Mouse (Mus musculus): ENCODE measurements around the gene Rabggtb. TPM values are rescaled to one million over a fixed set of nuclear protein-coding genes. Genes with fewer than 3 reads are reported as not detected.

The Rabggtb gene
- polyA plus RNA-seq, 1 experiment from 2014 or later, result 52.1 TPM

DNA sequence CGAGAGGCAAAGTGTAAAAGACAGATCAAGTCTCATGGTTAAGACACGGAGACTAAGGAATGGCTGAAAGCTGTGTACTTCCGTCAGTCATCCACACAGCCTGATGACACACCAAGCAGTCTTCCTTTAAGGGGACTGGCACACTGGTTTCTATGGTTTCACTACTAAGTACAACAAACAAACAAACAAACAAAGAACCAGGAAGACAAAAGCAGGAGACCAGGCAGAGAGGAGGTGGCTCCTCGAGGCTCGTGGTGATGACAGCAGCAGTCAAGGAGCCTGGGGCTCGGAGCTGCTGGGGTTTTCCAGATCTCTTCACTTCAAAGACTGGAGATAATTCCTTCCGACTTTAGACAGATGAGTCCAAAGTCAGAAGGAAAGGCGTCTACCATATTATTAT lies 27.2 kb upstream of the Rabggtb start:
- 85% methylated on average over 8 of the region's 8 CpGs for WGBS
- H3K9me3 ChIP-seq (ENCODE audit: low read depth, low read length), result no peaks in the 10 kb centered on the region
- no peak overlapping the region for H3K27ac ChIP-seq (ENCODE audit: low read depth)
- ATAC-seq (ENCODE audit: insufficient read depth) (no peak), DNase-seq (no peak)
- H3K9ac ChIP-seq, result no peak overlapping the region
- H3K27me3 ChIP-seq (ENCODE audit: insufficient read depth, low read length), result no peaks in the 10 kb centered on the region
- no peak overlapping the region for H3K4me2 ChIP-seq
- H3K4me1 ChIP-seq (ENCODE audit: insufficient read depth), result peaks cover 5% of the 10 kb centered on the region; the same call in 1 of the 2 replicates
- TF ChIP-seq CTCF (IDR thresholded peaks at IDR 0.05; ENCODE audit: low read depth), result no peak
- no peak overlapping the region for H3K4me3 ChIP-seq (ENCODE audit: low read depth, low read length)
- H3K36me3 ChIP-seq (ENCODE audit: insufficient read depth), result peaks cover 35% of the 10 kb centered on the region

DNA sequence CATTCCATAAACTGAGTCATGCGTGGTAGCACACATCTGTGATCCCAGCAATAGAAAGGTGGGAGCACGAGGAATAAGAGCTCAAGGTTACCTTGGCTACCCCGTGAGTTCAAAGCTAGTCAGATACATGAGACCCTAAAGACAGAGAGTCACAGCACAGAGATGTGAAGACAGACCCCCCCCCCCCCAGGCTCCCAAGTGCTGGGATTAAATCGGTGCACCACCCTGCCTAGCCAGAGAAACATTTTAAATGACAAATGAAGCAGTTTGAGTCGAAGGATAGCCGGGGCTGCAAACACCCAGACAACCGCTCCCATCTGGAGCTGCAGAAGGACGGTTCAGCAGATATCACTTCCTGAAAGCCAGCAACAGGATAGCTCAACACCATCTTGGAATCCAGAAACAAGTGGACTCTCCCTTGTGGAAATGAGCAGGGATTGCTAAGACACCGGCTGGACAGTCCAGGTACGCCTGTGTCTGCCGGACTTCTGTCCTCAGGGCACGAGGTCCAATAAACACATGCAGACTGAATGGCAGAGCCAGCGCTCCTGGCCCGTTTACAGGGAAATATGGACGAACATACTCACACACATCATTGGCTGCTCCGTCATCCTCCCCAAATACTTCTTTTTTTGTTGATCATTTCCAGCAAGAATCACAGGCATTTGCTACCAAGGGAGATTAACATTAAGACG lies 24.5 kb upstream of the Rabggtb start:
- H3K27ac ChIP-seq (ENCODE audit: low read depth), result no peak overlapping the region
- WGBS, result 93% methylated on average over 17 of the region's 17 CpGs

DNA sequence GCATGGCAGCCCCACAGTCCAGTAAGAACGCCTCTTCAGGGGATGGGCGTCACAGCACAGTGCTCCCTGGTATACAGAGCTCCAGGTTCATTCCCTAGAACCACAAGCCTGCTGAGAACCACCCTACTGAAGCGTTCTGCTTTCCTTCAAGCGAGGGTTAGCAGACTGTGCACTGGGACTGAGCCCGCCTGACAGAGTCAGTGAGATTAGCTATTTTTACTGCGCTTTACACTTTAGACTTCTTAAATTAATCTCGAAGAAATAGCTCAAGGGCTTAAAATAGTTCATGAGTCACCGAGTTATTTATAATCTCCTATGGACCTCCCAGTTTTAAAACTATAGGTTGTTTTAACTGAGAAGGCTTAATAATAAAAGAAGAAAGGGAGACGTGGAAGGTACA lies 23.1 kb upstream of the Rabggtb start:
- Histone ChIP-seq H3K27ac (ENCODE audit: low read depth) (no peak overlapping the region; the same call in 1 of the 2 replicates), H3K27me3 (ENCODE audit: insufficient read depth, low read length) (no peaks in the 10 kb centered on the region), H3K4me2 (no peak overlapping the region), H3K9ac (no peak overlapping the region), H3K36me3 (ENCODE audit: insufficient read depth) (peaks cover 62% of the 10 kb centered on the region), H3K9me3 (ENCODE audit: low read depth, low read length) (no peaks in the 10 kb centered on the region), H3K4me1 (ENCODE audit: insufficient read depth) (no peaks in the 10 kb centered on the region), H3K4me3 (ENCODE audit: low read depth, low read length) (no peak overlapping the region)
- WGBS, result 85% methylated on average over 9 of the region's 9 CpGs
- DNase-seq, result no peak
- ATAC-seq (ENCODE audit: insufficient read depth), result no peak
- TF ChIP-seq CTCF (IDR thresholded peaks at IDR 0.05; ENCODE audit: low read depth), result no peak

More for the DNA sequence above, 24.5 kb upstream of the Rabggtb start:
- Histone ChIP-seq H3K36me3 (ENCODE audit: insufficient read depth) (peaks cover 55% of the 10 kb centered on the region), H3K4me1 (ENCODE audit: insufficient read depth) (no peaks in the 10 kb centered on the region), H3K9me3 (ENCODE audit: low read depth, low read length) (no peaks in the 10 kb centered on the region), H3K4me2 (no peak overlapping the region), H3K27me3 (ENCODE audit: insufficient read depth, low read length) (no peaks in the 10 kb centered on the region), H3K4me3 (ENCODE audit: low read depth, low read length) (no peak overlapping the region), H3K9ac (no peak overlapping the region)
- no peak for ATAC-seq (ENCODE audit: insufficient read depth)
- DNase-seq, result no peak
- TF ChIP-seq CTCF (IDR thresholded peaks at IDR 0.05; ENCODE audit: low read depth), result no peak

DNA sequence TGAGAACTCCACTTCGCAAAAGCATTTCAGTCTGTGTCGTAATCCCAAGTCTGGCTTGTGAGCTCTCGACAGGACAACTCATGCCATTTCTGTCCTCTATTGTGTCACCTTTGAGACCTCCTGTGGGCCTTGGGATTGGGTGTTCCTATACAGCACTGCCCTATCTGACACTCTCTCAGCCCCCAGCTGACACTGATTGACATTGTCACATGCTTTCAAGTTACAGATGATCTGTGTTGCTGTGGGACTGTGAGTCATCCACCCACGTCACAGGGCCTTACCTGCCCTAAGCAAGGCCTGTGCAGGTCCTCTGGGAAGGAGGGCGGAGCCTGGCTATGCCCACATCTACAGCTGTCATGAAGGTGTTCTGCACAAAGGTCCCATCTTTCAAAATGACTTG lies 19.7 kb upstream of the Rabggtb start:
- WGBS, result 91% methylated on average over 5 of the region's 5 CpGs
- peaks cover 60% of the 10 kb centered on the region for H3K36me3 ChIP-seq (ENCODE audit: insufficient read depth)
- H3K27me3 ChIP-seq (ENCODE audit: insufficient read depth, low read length), result no peaks in the 10 kb centered on the region

DNA sequence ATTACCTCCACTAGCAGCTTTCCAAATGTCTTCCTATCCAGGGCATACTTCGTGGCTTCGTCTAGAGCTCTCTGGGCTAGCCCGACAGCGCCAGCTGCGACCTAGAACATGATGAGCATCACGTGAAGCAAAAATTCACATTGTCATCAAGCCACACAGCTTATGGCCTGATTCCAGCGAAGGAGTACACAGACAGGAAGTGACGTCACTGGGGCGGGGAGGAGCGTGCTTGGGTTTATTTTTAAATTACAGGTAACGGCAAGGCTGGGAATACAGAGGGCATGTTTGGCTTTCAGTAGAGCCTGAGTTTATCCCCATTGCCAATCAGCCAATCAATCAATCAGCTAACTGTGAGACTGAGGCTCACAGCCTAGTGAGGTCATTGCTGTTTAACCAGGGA lies 16.7 kb upstream of the Rabggtb start:
- no peak overlapping the region for H3K4me3 ChIP-seq (ENCODE audit: low read depth, low read length)
- no peak for DNase-seq
- H3K36me3 ChIP-seq (ENCODE audit: insufficient read depth), result peaks cover 52% of the 10 kb centered on the region
- no peak overlapping the region for H3K4me2 ChIP-seq
- no peaks in the 10 kb centered on the region for H3K27me3 ChIP-seq (ENCODE audit: insufficient read depth, low read length)
- no peaks in the 10 kb centered on the region for H3K4me1 ChIP-seq (ENCODE audit: insufficient read depth)
- no peaks in the 10 kb centered on the region for H3K9me3 ChIP-seq (ENCODE audit: low read depth, low read length)
- no peak for TF ChIP-seq CTCF (IDR thresholded peaks at IDR 0.05; ENCODE audit: low read depth)
- no peak overlapping the region for H3K27ac ChIP-seq (ENCODE audit: low read depth)
- H3K9ac ChIP-seq, result no peak overlapping the region
- WGBS, result 83% methylated on average over 11 of the region's 11 CpGs
- no peak for ATAC-seq (ENCODE audit: insufficient read depth)

More for the DNA sequence above, 19.7 kb upstream of the Rabggtb start:
- no peaks in the 10 kb centered on the region for H3K9me3 ChIP-seq (ENCODE audit: low read depth, low read length)
- no peak overlapping the region for H3K4me2 ChIP-seq
- no peak overlapping the region for H3K9ac ChIP-seq
- DNase-seq (no peak), ATAC-seq (ENCODE audit: insufficient read depth) (no peak)
- TF ChIP-seq CTCF (IDR thresholded peaks at IDR 0.05; ENCODE audit: low read depth), result no peak
- H3K4me3 ChIP-seq (ENCODE audit: low read depth, low read length), result no peak overlapping the region
- H3K4me1 ChIP-seq (ENCODE audit: insufficient read depth), result no peaks in the 10 kb centered on the region
- no peak overlapping the region for H3K27ac ChIP-seq (ENCODE audit: low read depth)

DNA sequence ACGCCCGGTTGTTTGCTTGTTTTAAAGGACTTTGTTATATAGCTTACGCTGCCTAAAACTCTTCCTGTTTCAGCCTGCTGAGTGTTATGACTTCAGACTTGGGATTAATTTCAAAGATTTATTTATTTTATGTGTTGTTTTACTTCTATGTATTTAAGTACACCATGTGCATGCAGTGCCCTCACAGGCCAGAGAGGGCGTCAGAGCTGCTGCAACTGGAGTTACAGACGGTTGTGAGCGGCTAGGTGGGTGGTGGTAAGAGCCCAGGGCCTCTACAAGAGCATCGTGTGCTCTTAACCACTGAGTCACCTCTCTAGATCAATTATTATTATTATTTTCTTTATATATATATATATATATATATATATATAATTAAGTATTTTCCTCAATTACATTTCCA lies 13.5 kb upstream of the Rabggtb start:
- Histone ChIP-seq H3K27me3 (ENCODE audit: insufficient read depth, low read length) (no peaks in the 10 kb centered on the region), H3K4me3 (ENCODE audit: low read depth, low read length) (no peak overlapping the region), H3K27ac (ENCODE audit: low read depth) (no peak overlapping the region), H3K4me2 (no peak overlapping the region), H3K9ac (no peak overlapping the region), H3K9me3 (ENCODE audit: low read depth, low read length) (no peaks in the 10 kb centered on the region), H3K36me3 (ENCODE audit: insufficient read depth) (peaks cover 38% of the 10 kb centered on the region), H3K4me1 (ENCODE audit: insufficient read depth) (no peaks in the 10 kb centered on the region)
- 89% methylated on average over 7 of the region's 7 CpGs for WGBS
- TF ChIP-seq CTCF (IDR thresholded peaks at IDR 0.05; ENCODE audit: low read depth), result no peak
- ATAC-seq (ENCODE audit: insufficient read depth) (no peak), DNase-seq (no peak)

DNA sequence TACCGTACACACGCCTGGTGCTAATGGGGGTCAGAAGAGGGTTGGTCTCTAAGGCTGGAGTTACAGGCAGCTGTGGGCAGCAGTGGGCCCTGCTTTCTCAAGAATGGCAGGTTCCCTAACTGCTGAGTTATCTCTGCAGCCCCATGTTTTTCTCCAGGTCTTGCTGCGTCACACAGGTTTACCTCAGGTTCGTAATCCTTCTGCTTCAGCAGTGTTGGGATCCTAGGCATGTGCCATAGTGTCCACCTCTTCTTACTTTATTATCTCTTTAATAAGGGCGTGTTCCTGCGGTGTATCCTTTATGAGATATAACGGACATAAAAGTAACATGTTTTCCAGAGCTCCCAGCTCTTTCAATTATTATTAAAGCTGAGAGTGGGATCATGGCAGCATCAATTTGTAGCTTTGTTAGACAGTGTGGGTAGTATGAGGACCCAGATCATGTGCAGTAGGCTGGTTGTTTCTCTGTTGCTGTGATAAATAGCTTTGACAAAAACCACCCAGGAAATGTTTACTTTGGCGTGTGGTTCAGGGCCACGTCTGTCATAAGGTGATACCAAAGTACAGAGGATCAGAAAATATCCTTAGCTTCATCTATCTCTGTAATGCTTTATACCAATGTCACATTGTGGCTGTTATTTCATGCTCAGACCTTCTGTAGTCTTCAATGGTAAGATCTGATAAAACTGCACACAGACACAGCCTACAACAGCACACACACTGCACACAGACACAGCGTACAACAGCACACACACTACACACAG lies 8.5 kb upstream of the Rabggtb start:
- ATAC-seq (ENCODE audit: insufficient read depth) (no peak), DNase-seq (no peak)
- Histone ChIP-seq H3K9me3 (ENCODE audit: low read depth, low read length) (no peaks in the 10 kb centered on the region), H3K27me3 (ENCODE audit: insufficient read depth, low read length) (no peaks in the 10 kb centered on the region), H3K9ac (no peak overlapping the region), H3K4me3 (ENCODE audit: low read depth, low read length) (no peak overlapping the region), H3K4me2 (no peak overlapping the region), H3K4me1 (ENCODE audit: insufficient read depth) (no peaks in the 10 kb centered on the region), H3K36me3 (ENCODE audit: insufficient read depth) (peaks cover 25% of the 10 kb centered on the region; the same call in 1 of the 2 replicates), H3K27ac (ENCODE audit: low read depth) (no peak overlapping the region)
- no peak for TF ChIP-seq CTCF (IDR thresholded peaks at IDR 0.05; ENCODE audit: low read depth)
- 84% methylated on average over 10 of the region's 10 CpGs for WGBS

Measured in lung, embryonic 14.5 days (tissue).